Mouse (Mus musculus) E14TG2a.4 (cell line): ENCODE measurements at regions not wholly inside any gene's neighbourhood (a gene's known extent, or its start where the extent isn't known, plus 50 kb on each side); places are given as distances from the start of the nearest gene placed in this dataset.

Experiments
- CTCF ChIP-seq: conservative IDR thresholded peaks from 2 replicates; pipeline ENCODE4 v1.5.1; 2014; ENCODE audit warnings: low read length
- NANOG ChIP-seq: IDR thresholded peaks from 2 replicates; pipeline ENCODE4 v1.6.1; 2014; ENCODE audit warnings: borderline replicate concordance, low read length, mixed read lengths
- POU5F1 ChIP-seq: IDR thresholded peaks from 2 replicates; pipeline ENCODE4 v1.6.1; 2014; ENCODE audit warnings: low read length, borderline replicate concordance

DNA sequence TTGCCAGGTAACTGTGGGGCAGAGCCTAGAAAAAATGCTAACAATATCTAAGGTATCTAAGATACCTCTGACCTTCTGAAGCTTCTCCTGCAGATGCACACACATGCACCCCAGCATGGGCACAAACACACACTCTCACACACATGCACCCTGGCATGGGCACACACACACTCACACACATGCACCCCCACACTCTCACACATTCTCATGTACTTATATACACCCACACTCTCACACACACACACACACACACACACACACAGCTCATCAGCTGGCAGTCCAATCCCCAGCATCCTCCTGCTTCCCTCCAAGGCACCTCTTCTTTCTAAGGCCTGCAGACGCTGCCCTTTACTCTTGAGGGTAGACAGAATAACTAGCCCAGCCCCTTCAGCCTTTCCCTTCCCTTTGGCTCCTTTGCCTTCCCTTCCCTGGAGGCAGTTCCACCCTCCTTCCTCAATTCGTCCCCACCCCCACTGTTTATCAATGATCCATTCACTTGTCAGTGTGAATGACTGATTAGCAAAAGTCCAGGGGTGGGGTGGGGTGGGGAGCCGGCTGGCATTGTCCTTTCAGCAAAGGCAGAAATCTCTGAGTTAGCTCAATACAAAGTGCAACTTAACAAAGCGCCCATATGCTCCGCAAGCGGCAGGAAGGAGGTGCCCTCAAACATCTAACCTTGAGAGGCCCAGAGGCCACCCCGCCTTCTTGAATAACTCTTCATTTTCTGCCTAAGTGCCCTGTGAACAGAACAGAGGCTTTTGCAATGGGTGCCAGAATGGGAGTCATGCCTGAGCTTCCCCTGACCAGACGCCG, 102.1 kb downstream of the Gm9376 start:
- no peak for TF ChIP-seq CTCF
- TF ChIP-seq NANOG: no peak
- TF ChIP-seq POU5F1: no peak
